Mouse (Mus musculus): ENCODE measurements around the gene Trp53i13.
"Not testable (repeated sequence)": the region's sequence is repeated elsewhere in the genome, so short reads cannot be mapped to it uniquely, and the experiment has no call there.

Gene Trp53i13

DNA sequence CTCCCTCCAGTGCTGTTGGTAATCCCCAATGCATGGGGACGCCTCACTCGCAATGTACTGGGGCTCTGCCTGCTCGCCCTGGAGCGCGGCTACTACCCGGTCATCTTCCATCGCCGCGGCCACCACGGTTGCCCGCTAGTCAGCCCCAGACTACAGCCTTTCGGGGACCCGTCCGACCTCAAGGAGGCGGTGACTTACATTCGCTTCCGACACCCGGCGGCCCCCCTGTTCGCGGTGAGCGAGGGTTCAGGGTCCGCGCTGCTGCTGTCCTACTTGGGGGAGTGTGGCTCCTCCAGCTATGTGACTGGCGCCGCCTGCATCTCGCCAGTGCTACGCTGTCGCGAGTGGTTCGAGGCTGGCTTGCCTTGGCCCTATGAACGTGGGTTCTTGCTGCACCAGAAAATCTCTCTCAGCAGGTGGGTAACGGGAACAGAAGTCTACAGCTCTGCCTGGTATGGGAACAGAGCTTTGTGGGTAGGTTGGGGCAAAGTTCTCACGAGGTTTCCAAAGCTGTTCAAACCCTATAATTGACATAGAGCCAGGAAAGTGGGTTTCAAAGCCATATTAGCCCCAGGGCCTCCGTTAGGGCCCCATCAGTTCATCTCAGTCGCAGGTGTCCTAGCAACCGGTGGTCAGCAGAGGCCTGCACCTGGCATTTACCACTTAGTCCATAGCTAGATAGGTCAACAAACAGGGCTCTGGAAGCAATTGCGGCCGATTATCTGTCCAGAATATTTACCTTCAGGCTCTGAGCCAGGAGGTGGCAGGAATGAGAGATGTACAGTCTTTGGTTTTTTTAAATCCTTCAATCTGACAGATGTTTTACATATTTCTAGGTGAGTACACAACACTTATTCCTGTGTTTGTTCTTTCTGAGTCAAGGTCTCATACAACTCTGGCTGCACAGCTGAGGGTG lies at the start of gene Trp53i13:
Trp53i13 (minus strand) TSS at position 344 of the 916 bp plus-strand sequence.
- in situ Hi-C loops (cut with MboI, MseI), result no loop called here

DNA sequence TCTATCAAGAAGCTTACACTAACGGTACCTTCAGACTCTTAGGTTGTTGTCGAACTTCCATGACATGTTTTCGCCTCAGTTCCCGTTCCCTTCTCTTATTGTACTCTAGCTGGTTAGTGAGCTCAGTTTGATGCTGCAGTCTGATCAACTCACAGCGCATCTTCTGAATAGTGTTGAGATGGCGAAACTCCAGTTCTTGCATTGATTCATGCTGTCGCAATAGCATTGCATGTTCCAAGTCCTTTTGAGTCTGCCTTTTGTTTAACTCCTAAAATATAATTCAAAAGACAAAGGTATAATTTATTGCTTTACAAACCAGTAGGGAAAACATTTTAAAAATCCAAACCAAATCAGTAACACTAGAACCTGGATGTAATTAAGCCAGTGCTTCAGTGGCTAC lies 29.5 kb upstream of the Trp53i13 start:
- in situ Hi-C loops (cut with MboI, MseI), result no loop called here

DNA sequence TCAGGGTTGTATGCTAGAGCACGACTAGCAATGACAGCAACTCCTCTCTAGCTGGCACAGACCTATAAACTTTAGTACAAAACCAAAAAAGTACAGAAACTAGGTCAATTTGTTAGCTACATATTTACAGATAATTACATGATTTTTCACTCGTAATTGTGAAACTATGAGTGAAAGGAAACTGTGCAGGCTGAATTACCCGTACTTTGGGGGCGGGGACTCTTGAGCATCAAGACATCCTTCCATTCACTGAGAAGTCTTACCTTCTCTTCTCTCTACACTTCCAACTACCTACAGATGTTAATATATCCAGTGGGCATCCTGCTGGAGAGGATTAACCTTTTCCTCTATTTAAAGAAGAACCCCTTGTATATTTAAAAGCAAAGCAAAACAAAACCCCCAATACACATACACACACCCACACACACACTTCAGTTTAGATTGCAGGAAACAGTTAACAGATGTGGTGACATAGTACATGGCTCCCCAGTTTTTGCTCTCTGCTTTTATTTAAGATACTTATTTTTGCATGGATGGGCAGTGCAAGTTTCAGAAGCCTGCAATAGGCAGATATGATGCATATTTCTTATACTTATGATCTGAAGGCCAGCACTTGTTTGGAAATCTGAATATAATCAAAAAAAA lies 16.5 kb upstream of the Trp53i13 start:
- in situ Hi-C loops (cut with MboI, MseI), result no loop called here

DNA sequence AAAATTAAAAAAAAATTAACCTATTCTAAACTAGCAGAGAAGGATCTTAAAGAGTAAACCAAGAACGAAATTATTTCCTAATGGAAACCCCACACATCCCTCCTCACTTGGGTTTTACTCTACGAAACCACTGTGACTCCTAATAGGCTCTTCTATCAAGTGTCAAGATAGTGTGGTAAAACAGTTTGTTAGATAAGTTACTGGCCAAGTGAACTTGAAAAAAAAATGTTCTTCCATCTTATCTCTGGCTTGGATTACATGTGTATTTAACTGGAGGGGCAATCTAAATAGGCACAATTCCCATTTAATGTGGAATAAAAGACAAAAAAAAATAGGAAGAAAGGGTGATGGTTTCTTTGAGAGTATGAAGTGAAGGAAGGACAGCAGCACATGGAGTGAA lies 15.1 kb upstream of the Trp53i13 start:
- in situ Hi-C loops (cut with MboI, MseI), result no loop called here

DNA sequence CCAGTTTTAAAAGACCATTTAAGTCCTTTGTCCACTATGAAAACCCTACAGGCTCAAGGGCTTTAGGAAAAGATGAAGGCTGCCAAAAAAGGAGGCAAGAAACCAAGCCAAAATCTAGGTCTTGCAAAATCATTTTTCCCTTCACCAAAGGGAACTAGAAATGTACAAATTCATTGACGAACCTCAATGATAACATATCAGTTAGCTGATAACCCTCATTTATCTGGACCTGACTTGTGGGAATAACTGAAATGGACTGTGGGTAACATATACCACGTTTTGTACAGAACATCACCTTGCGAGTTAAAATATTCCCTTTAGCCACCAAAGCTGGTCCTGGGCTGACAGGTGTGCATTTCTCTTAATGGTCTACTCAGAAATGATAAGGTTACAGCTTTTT lies 13.9 kb upstream of the Trp53i13 start:
- in situ Hi-C loops (cut with MboI, MseI), result no loop called here

DNA sequence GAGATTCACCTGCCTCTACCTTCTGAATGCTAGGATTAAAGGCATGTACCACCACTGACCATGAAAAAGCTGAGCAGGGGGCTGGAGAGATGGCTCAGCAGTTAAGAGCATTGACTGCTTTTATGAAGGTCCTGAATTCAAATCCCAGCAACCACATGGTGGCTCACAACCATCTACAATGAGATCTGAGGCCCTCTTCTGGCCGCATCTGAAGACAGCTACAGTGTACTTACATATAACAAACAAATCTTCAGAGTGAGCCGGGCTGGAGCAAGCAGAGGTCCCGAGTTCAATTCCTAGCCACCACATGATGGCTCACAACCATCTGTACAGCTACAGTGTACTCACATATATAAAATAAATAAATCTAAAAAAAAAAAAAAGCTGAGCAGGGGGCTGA lies 12.6 kb upstream of the Trp53i13 start:
- in situ Hi-C loops (cut with MboI, MseI), result not testable (repeated sequence)

DNA sequence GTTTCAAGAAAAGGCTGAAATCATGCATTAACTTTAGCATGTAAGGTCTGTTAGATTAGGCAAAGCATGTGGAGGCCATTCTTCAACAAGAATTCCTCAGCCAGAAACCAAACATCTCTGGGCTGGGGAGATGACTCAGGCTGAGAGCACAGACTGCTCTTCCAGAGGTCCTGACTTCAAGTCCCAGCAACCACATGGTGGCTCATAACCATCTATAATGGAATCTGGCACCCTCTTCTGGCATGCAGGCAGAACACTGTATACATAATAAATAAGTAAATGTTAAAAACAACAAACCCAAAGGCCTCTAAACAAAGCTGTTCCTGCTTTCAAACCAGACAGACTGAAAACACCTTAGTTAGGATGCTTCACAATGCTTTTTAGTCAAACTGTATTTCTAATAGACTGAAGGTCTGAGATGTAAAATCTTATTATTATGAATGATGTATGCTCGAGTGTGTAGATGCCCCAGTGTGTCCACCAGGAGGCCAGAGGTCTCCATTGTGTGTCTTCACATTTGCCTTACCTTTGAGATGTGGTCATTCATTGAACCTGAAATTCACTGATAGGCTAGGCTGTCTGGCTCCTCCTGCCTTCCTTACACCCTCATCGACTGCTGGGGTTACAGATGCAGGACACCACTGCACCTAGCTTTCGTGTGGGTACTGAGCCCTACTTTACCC lies 10.2 kb upstream of the Trp53i13 start:
- in situ Hi-C loops (cut with MboI, MseI), result no loop called here

DNA sequence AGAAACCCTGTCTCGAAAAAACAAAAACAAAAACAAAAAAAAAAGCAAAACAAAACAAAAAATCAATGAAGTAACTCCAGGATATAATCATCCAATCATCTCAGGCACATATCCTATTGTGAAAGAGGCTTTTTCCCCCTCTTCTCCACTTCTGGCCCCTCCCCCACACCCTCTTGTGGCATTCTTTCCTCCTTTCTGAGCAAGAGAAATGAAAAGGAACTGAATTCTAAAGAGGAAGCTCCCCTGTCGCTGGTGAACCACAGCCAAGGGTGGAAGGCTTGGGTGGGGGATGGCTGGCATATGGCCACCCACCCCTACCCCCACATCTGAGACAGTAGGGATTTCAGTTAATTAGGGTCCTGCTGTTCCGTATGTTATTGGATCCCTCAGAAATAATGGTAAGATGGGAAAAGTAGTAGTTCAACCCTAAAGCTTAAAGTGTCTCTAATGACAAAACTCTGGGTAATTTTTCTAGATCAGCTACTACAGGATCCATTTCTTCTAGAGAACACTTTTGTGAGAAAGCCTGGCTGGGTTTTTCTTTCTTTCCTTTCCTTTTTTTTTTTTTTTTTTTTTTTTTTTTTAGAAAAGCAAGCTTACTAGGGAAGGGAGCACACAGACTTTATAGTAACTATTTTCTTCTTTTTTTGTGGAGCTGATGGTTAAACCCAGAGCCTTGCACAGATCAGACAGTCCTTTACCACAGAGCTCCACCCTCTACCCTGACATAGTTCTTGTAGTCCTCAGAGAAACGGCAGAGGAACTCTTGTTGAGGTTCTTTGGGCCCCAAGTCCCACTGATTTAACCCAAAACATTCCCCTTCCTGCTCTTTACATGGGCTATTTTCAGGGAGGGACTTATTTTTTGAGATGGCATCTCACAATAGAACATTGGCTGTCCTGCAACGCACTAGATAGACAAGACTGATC lies 5.1 kb upstream of the Trp53i13 start:
- in situ Hi-C loops (cut with MboI, MseI), result no loop called here

DNA sequence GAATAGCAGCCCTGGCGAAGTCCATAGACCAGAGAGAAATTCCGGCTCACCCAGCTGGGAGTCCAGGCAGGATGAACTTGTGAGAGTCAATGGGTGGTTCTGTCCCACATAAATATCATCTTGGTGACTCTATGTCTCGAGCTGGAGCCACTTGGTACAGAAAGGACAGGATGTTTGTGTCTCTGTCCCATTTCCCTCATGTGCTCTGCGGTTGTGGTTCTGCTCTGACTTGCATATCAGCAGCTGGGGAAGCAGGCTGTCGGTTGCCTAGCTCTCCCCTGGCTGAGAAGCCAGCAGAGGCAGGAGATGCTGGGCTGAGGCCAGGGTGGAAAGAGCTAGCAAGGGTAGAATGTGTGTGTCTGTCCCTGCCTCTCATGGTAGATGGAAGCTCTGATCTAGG lies 3.3 kb upstream of the Trp53i13 start, which contains the start of gene Gm10392:
Gm10392 (minus strand) TSS at position 156 of the 400 bp plus-strand sequence.
- in situ Hi-C loops (cut with MboI, MseI), result no loop called here

DNA sequence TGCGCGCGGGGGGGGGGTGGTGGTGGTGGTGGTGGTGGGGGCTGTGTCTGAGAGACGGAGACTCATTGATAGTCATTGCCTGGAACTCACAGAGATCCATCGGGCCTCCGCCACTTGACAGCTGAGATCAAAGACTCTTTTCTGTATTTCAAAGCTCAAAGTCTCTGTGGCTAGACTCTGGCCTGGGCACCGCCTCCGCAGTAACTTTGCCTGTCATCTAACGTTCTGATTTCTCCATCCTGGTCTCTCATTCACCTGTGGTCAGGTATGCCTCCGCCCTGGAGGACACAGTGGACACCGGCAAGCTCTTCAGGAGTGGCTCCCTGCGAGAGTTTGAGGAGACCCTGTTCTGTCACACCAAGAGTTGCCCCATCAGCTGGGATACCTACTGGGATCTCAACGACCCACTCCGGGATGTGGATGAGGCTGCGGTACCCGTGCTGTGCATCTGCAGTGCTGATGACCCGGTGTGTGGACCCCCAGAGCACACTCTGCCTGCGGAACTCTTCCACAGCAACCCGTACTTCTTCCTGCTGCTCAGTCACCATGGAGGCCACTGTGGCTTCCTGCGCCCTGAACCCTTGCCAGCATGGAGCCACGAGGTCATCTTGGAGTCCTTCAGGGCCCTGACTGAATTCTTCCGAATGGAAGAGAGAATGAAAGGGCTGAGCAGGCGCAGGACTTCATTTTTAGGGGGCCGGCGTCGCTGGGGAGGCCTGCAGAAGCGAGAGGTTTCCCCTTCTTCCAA lies 2.4 kb upstream of the Trp53i13 start:
- in situ Hi-C loops (cut with MboI, MseI), result no loop called here

DNA sequence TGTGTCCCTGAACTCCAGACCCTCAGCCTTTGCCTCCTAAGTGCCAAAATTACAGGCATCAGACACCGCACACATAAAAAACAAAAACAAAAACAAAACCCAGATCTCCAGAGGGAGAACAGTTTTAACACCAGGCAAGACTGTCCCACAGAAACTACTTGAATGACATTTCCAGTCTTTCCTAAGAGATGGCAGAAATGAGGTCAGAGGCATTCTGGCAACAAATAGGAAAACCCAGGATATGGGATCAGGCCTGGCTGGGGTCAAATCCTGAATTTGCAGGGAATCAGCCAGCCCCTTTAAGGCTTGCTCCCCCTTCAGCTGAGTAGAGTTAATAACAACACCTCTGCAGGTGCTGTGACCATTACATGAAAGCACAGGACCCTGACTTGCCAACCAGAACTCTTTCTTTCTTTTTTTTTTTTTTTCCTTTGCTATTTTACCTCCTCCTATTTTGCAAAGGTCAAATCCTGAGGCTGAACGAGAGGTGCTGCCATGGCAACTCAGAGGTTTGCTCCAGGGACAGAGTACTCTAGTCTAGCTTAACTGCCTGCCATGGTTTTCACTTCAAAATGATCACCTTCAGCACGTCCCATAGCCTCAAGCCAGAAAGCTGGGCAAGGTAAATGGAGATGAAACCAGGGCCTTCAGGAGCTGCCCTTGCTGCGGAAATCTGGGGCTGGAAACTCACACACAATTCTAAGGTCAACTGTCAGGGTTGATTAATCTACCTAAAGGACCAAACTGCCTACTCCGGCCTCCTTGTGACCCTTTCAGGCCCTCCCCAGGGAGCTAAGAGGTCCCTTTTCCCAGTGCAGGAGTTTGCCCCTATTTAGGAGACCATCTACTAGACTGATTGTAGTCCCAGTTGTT lies 1.0 kb upstream of the Trp53i13 start:
- in situ Hi-C loops (cut with MboI, MseI), result no loop called here

DNA sequence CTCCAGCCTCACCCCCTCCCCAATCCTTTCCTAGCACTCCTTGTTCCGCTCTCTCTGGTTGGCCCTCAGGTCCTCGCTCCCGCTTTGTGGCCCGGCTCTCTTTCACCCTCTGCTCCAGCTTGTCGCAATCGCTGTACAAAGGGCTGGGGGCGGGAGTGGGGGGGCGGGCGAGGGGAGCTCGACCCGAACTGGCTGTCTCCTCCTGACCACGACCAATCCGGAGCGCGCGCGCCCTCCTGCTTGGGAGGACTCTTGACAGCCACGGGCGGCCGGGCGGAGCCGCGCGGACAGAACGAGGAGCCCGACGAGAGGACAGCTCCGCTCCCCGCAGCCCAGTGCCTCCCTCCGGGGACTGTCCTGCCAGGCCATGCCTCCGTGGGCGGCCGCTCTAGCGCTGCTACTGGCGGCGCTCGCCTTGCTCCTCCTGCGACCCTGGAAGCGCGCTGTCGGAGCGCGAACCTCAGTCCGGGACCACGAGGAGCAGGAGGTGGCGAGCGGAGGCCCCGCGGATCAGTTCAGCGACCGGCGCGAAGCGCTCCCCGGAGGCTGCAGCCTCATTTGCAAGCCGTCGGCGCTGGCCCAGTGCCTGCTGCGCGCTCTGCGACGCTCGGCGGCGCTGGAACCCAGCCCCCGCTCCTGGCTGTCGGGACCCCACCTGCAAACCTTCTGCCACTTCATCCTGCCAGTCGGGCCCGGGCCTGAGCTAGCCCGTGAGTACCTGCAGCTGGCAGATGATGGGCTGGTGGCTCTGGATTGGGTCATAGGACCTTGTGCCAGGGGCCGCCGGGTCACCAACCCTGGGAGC lies 746 bp downstream of the Trp53i13 start, which contains the start of gene Abhd15:
Abhd15 (plus strand) TSS at position 290 of the 805 bp plus-strand sequence.
- in situ Hi-C loops (cut with MboI, MseI), result no loop called here

DNA sequence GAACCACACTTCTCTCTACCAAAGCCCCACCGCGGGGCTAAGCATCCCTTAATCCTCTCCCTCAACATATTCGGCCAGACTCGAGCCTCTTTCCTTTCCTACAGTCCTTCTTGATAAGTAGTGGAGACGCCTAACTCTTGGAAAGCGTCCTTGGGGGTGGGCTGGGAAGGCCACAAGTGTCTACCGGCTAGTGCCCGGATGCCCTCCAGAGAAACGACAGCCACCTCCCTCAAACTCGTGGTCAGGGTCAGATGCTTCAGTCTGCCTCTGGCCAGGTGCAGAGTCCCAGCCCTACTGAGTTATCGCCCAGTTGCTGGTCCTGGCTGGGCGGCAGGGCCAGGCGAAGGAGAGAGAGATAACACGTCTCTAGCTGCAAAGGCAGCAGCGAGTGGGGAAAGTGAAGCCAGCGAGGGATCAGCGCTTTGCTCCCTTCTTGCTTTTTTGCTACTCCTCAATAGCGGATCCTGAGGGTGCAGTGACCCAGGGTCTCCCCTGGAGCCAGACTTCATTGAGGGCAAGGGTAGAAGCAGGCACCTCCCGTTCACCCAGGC lies 1.4 kb downstream of the Trp53i13 start:
- in situ Hi-C loops (cut with MboI, MseI), result no loop called here

DNA sequence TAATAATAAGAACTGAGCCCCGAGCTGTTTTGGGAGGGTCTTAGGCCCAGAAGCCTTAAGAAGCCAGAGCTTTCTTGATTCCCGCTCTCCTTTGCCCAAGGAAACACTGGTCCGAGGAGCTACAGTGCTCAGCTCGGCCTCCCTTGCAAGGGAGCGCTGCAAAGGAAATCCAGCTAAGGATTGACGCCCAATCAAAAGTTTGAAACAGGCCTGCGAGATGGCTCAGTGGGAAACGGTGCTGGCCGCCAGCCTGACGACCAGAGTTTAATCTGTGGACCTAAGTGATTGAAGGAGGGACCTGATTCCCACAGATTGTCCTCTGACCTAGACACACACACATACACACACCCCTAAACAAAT lies 2.0 kb downstream of the Trp53i13 start:
- in situ Hi-C loops (cut with MboI, MseI), result no loop called here

DNA sequence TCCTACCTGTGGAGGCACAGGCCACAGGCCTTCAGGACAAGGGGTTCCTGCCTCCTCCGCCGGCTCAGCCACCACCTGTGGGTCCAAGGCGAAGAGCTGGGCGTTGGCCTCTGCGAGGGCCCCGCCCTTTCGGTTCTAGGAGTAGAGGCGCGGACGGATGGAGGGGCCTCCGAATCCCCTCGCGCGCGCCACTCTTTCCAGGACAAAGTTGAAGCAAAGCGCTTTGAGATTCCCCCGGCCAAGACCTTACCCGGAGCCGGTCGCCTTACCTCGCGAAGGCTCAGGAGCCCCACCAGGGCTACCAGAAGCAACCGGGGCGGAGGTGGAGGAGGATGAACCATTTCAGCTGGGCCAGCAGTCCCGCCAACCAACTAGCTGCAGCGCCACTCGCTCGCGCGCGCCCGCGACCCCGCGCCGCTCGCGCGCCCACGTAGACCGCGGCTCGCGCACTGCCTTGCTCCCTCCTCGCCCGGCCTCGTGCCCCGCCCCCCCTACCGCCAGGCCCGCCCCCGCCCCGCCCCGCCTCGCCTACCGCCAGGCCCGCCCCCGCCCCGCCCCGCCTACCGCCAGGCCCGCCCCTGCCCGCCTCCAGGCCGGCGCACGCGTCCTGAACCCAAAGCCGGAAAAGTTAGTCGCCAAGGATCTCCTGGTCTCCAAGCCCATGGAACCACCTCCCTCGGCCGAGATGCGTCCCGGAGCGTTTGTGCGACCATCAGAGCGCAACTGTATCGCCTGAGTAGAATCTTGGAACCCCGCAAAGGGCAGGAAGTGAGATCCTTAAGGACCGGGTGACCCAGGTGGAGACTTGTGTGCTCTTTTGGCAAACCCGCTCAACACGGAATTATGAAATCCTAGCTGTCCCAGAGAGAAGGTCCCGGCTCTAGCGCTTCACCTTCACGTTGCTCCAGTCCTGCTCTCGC lies 2.6 kb downstream of the Trp53i13 start:
- in situ Hi-C loops (cut with MboI, MseI), result no loop called here

DNA sequence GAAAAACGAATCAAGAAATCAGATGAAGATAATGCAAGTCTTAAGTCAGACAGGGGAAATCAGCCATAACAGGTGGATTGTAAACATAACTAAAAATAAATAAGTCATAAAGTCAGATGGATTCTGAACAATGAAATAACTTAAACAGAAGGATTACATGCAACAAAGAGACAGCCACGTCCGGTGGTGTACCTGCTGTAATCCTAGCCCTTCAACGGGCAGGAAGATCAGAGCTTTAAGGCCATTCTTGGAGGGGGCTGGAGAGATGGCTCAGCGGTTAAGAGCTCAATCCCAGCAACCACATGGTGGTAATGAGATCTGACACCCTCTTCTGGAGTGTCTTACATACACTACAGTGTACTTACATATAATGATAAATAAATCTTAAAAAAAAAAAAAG lies 4.4 kb downstream of the Trp53i13 start:
- in situ Hi-C loops (cut with MboI, MseI), result no loop called here
